Mouse (Mus musculus): Measurements from ENCODE around the gene Rgs3. TPM values are rescaled to one million over a fixed set of nuclear protein-coding genes. Genes with fewer than 3 reads are reported as not detected.
A peak's percentile ranks its signal among the peaks of the same experiment; 100 is the strongest.

The Rgs3 gene
- polyA plus RNA-seq, 1 experiment from 2014 or later, result 58.5 TPM

- Histone ChIP-seq H3K9me3 (no peaks in the 10 kb centered on the region), H3K9ac (replicated peaks) (peak within 1 kb of the TSS; percentile 77), H3K4me1 (peaks cover 29% of the 10 kb centered on the region), H3K4me3 (peak within 1 kb of the TSS; percentile 71), H3K27me3 (no peaks in the 10 kb centered on the region), H3K36me3 (peaks cover 15% of the 10 kb centered on the region; the same call in 1 of the 2 replicates), H3K4me2 (replicated peaks) (peak within 1 kb of the TSS; percentile 78), H3K27ac (replicated peaks) (peak within 1 kb of the TSS; percentile 80)
- ATAC-seq (ENCODE audit: low FRiP score, low read depth), result peak; percentile 88
- WGBS, result under 1% methylated on average over 37 of the region's 37 CpGs
These were observed 39.8 kb upstream of the Rgs3 start, which contains the start of gene Alad for GRCm38 (mm10) chr4:62519849-62520233. Gene Alad (minus strand): TSS chr4:62519918.

DNA sequence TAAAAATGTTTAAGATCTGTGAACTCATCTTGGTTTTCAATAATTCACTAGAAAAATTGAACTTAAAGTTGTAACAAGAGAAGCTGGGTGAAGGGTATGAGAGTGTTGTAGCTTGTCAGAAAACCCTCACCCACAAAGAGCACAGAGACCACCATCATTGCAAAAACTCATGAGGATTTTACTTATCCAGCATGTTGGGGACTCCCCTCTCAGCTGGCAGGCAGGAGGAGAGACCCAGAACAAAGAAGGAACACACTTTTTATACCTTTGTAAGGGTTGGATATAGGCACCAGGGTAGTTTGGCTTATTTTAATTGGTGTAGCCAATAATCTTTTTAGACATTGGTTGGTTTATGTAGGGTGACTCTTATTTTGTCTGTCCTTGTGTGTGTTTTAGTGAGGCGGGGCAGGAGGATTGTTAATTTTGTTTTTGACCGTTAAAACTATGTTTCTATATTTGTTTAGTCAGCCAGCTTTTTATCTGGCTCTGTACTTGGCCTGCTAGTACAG lies 38.7 kb upstream of the Rgs3 start:
- Histone ChIP-seq H3K27ac (replicated peaks) (no peak overlapping the region), H3K4me2 (replicated peaks) (no peak overlapping the region), H3K36me3 (peaks cover 15% of the 10 kb centered on the region; the same call in 1 of the 2 replicates), H3K27me3 (no peaks in the 10 kb centered on the region), H3K9ac (replicated peaks) (no peak overlapping the region), H3K4me1 (peaks cover 26% of the 10 kb centered on the region), H3K9me3 (no peaks in the 10 kb centered on the region), H3K4me3 (no peak overlapping the region)
- no peak for ATAC-seq (ENCODE audit: low FRiP score, low read depth)
- WGBS, result 92% methylated on average over 2 of the region's 2 CpGs

DNA sequence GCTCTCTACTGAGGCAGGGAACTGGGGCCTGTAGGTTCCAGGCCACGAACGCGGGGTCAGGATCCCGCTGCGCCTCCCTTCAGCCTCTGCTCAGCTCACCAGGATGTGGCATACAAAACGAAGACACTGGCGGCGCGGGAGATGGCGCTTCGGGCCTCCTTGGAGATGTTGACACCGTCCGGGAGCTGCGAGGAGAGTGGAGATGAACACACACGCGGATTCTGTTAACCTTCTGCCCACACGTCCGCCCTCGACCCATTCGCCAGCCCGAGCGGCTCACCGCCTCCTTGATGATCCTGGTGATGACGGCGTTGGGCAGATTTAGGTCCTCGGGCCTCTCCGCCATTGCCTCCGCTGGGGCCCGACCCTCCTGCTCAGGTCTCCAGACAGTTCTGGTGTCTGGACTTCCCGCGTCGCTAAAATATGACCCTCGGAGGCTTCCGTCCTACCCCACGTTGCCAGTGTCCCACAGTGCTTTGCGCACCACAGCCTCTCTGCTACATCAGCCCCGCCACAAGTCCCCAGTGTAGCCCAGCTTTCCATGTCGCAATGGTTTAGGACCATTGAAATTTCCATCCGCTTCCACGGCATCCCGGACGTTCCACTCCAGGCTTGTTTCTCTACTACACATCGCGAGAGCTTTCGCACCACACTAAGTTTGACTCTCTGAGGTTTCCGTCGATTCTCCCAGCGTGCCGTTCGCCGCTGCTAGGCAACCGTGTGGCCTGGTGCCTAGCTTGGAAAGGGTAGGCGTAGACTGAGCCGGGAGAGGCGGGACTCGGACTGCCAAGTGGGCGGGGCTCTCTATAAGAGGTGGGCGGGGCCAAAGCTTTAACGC lies 34.8 kb upstream of the Rgs3 start, which contains the start of the genes Pole3 and 4933430I17Rik:
Gene Pole3, minus strand, starts transcription at position 418 of the 838 bp plus-strand sequence.
Gene 4933430I17Rik, plus strand, starts transcription at position 719 of the 838 bp plus-strand sequence.
- H3K4me2 ChIP-seq (replicated peaks), result peak within 1 kb of the TSS; percentile 93
- H3K36me3 ChIP-seq, result peaks cover 15% of the 10 kb centered on the region; the same call in 1 of the 2 replicates
- H3K27ac ChIP-seq (replicated peaks), result peak within 1 kb of the TSS; percentile 93
- under 1% methylated on average over 59 of the region's 59 CpGs for WGBS
- no peaks in the 10 kb centered on the region for H3K27me3 ChIP-seq
- no peaks in the 10 kb centered on the region for H3K9me3 ChIP-seq
- peak within 1 kb of the TSS; percentile 72 for H3K4me3 ChIP-seq
- peak; percentile 99 for ATAC-seq (ENCODE audit: low FRiP score, low read depth)
- peaks cover 12% of the 10 kb centered on the region for H3K4me1 ChIP-seq
- peak within 1 kb of the TSS; percentile 83 for H3K9ac ChIP-seq (replicated peaks)

GRCm38 (mm10) chr4:62525489-62525811 lies 34.2 kb upstream of the Rgs3 start:
- 2% methylated on average over 9 of the region's 10 CpGs for WGBS

GRCm38 (mm10) chr4:62526256-62526655 lies 33.4 kb upstream of the Rgs3 start:
- Histone ChIP-seq H3K27me3 (no peaks in the 10 kb centered on the region), H3K27ac (replicated peaks) (no peak overlapping the region), H3K4me3 (no peak overlapping the region), H3K36me3 (peaks cover 15% of the 10 kb centered on the region; the same call in 1 of the 2 replicates), H3K4me1 (peaks cover 9% of the 10 kb centered on the region), H3K4me2 (replicated peaks) (no peak overlapping the region), H3K9ac (replicated peaks) (no peak overlapping the region), H3K9me3 (no peaks in the 10 kb centered on the region)
- ATAC-seq (ENCODE audit: low FRiP score, low read depth), result no peak
- 62% methylated on average over 2 of the region's 2 CpGs for WGBS

More at GRCm38 (mm10) chr4:62525489-62525811, 34.2 kb upstream of the Rgs3 start:
- H3K27me3 ChIP-seq, result no peaks in the 10 kb centered on the region
- no peak for ATAC-seq (ENCODE audit: low FRiP score, low read depth)
- peak overlapping the region; percentile 93 for H3K4me2 ChIP-seq (replicated peaks)
- no peak overlapping the region for H3K27ac ChIP-seq (replicated peaks)
- H3K4me1 ChIP-seq, result peaks cover 11% of the 10 kb centered on the region
- H3K4me3 ChIP-seq, result peak overlapping the region; percentile 72
- peak overlapping the region; percentile 83; the same call in 1 of the 2 replicates for H3K9ac ChIP-seq (replicated peaks)
- H3K9me3 ChIP-seq, result no peaks in the 10 kb centered on the region
- H3K36me3 ChIP-seq, result peaks cover 15% of the 10 kb centered on the region; the same call in 1 of the 2 replicates

GRCm38 (mm10) chr4:62527655-62528054 lies 32.0 kb upstream of the Rgs3 start:
- H3K9ac ChIP-seq (replicated peaks), result no peak overlapping the region
- peaks cover 10% of the 10 kb centered on the region; the same call in 1 of the 2 replicates for H3K36me3 ChIP-seq
- H3K27ac ChIP-seq (replicated peaks), result no peak overlapping the region
- ATAC-seq (ENCODE audit: low FRiP score, low read depth), result no peak
- no peaks in the 10 kb centered on the region for H3K27me3 ChIP-seq
- no peaks in the 10 kb centered on the region for H3K9me3 ChIP-seq
- peaks cover 9% of the 10 kb centered on the region for H3K4me1 ChIP-seq
- H3K4me2 ChIP-seq (replicated peaks), result no peak overlapping the region
- WGBS, result 87% methylated on average over 4 of the region's 4 CpGs
- H3K4me3 ChIP-seq, result no peak overlapping the region

DNA sequence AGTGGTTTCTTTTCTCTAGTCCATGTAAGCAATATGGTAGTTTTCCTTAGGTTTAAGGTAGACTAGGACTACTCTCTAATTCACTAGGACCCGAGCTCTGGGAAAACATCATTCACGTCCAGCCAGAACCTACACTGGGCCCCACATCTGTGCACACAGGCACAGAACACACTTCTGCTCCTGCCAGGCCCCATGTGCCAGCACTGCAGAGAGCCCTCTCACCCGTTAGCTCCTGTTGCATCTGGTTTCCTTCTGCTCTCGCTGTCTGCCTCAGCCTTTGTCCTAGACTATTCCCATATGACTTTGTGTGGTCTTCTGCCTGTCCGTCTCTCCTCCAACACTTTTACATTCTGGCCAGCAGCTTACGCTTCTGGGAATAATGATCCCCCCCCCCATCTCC lies 25.9 kb upstream of the Rgs3 start:
- Histone ChIP-seq H3K27ac (replicated peaks) (no peak overlapping the region), H3K27me3 (no peaks in the 10 kb centered on the region), H3K4me3 (no peak overlapping the region), H3K36me3 (no peaks in the 10 kb centered on the region), H3K4me1 (no peaks in the 10 kb centered on the region), H3K9me3 (no peaks in the 10 kb centered on the region), H3K9ac (replicated peaks) (no peak overlapping the region), H3K4me2 (replicated peaks) (no peak overlapping the region)
- WGBS, result 84% methylated on average over 6 of the region's 6 CpGs
- no peak for ATAC-seq (ENCODE audit: low FRiP score, low read depth)

DNA sequence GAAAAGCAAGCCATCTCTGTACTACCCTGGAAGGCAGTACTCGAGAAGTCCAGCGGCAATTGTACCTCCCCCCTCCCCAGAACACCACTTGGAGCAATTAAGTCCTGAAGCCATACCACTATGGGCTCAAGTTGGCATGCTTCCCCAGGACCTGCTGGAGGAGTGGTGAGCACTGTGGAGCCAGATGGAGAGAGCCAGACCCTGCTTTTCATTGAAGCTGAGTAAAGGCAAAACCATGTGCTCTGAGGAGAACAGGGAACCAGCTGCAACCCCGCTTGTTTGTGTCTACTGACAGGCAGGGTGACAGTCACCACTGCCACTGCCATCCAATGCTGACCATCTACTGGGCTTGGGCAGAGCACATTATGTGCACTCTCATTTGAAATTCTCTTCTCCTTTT lies 17.8 kb upstream of the Rgs3 start:
- 84% methylated on average over 3 of the region's 3 CpGs for WGBS

GRCm38 (mm10) chr4:62543782-62544181 lies 15.9 kb upstream of the Rgs3 start:
- Histone ChIP-seq H3K27me3 (no peaks in the 10 kb centered on the region), H3K9ac (replicated peaks) (no peak overlapping the region), H3K4me2 (replicated peaks) (no peak overlapping the region), H3K27ac (replicated peaks) (no peak overlapping the region), H3K36me3 (no peaks in the 10 kb centered on the region), H3K9me3 (no peaks in the 10 kb centered on the region), H3K4me3 (no peak overlapping the region), H3K4me1 (no peaks in the 10 kb centered on the region)
- 91% methylated on average over 6 of the region's 6 CpGs for WGBS
- no peak for ATAC-seq (ENCODE audit: low FRiP score, low read depth)

More for the DNA sequence above, 17.8 kb upstream of the Rgs3 start:
- Histone ChIP-seq H3K4me2 (replicated peaks) (no peak overlapping the region), H3K27ac (replicated peaks) (no peak overlapping the region), H3K4me1 (no peaks in the 10 kb centered on the region), H3K4me3 (no peak overlapping the region), H3K9ac (replicated peaks) (no peak overlapping the region), H3K36me3 (no peaks in the 10 kb centered on the region), H3K9me3 (no peaks in the 10 kb centered on the region), H3K27me3 (no peaks in the 10 kb centered on the region)
- no peak for ATAC-seq (ENCODE audit: low FRiP score, low read depth)

DNA sequence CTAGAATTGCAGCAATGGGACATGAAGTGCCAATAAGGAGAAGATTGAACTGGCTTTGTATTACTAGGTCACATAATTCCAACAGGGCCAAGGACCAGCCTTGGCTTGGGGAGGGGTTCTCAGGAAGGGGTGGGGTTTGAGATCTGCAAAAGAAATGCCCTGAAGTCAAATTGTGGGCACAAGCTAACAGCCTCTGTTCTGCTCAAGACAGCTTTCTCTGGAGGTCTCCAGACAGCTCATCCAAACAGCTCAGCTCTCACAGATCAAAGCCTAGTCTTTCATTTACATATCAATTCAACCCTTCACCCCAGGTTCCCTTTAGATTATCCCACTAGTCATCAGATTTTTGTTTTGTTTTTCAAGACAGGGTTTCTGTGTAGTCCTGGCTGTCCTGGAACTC lies 14.8 kb upstream of the Rgs3 start:
- no peaks in the 10 kb centered on the region for H3K9me3 ChIP-seq
- ATAC-seq (ENCODE audit: low FRiP score, low read depth), result no peak
- no peak overlapping the region for H3K4me2 ChIP-seq (replicated peaks)
- no peaks in the 10 kb centered on the region for H3K4me1 ChIP-seq
- H3K27ac ChIP-seq (replicated peaks), result no peak overlapping the region
- H3K27me3 ChIP-seq, result no peaks in the 10 kb centered on the region
- H3K36me3 ChIP-seq, result no peaks in the 10 kb centered on the region
- no peak overlapping the region for H3K4me3 ChIP-seq
- no peak overlapping the region for H3K9ac ChIP-seq (replicated peaks)

DNA sequence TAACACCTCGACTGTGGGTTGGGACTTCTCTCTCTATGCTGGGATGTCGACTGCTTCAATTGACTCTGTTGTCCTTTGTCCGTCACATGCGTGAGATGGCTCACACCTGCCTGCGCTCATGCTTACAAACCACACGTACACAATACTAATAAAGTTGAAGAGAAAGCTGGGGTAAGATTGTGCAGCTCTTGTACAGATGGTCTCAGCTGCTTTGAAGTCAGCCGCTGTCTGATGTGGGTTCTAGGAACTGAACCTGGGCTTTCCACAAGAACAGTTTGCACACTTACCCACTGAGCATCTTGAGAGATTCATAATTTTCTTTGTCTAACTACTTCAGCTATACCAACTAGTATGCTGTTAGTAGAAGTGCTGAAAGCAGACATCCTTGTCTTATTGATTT lies 7.7 kb upstream of the Rgs3 start:
- ATAC-seq (ENCODE audit: low FRiP score, low read depth), result no peak
- no peak overlapping the region for H3K27ac ChIP-seq (replicated peaks)
- WGBS, result 88% methylated on average over 7 of the region's 7 CpGs
- H3K4me2 ChIP-seq (replicated peaks), result no peak overlapping the region
- no peaks in the 10 kb centered on the region for H3K27me3 ChIP-seq
- no peak overlapping the region for H3K9ac ChIP-seq (replicated peaks)
- no peaks in the 10 kb centered on the region for H3K9me3 ChIP-seq
- H3K4me1 ChIP-seq, result no peaks in the 10 kb centered on the region
- no peak overlapping the region for H3K4me3 ChIP-seq
- no peaks in the 10 kb centered on the region for H3K36me3 ChIP-seq

DNA sequence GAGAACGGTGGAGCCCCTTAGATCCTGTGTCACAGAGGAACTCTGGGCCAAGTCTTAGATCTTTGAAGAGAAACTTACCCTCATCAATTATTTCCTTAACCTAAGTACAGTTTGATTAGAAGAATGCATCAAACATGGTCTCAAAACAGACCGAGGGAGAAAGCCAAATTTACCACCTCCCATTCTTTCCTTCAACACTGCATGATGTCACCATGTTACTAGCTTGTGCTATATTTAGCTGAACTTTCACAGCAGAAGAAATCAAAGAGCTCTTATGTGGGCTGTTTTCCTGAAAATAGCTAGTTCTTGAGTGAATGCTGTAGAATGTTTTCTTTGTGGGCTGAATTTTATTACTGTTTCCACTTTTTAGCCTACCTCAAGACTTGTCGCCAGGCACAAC lies 2.2 kb upstream of the Rgs3 start:
- WGBS, result 86% methylated on average over 3 of the region's 3 CpGs
- ATAC-seq (ENCODE audit: low FRiP score, low read depth), result no peak
- no peak overlapping the region for H3K27ac ChIP-seq (replicated peaks)
- H3K4me3 ChIP-seq, result no peak overlapping the region
- H3K9ac ChIP-seq (replicated peaks), result no peak overlapping the region
- no peaks in the 10 kb centered on the region for H3K9me3 ChIP-seq
- H3K36me3 ChIP-seq, result no peaks in the 10 kb centered on the region
- H3K4me2 ChIP-seq (replicated peaks), result no peak overlapping the region
- peaks cover 6% of the 10 kb centered on the region; the same call in 1 of the 2 replicates for H3K4me1 ChIP-seq
- H3K27me3 ChIP-seq, result no peaks in the 10 kb centered on the region

Measured in midbrain, embryonic 12.5 days (tissue).